Mouse (Mus musculus): ENCODE measurements around the gene Ash1l.

Gene Ash1l

DNA sequence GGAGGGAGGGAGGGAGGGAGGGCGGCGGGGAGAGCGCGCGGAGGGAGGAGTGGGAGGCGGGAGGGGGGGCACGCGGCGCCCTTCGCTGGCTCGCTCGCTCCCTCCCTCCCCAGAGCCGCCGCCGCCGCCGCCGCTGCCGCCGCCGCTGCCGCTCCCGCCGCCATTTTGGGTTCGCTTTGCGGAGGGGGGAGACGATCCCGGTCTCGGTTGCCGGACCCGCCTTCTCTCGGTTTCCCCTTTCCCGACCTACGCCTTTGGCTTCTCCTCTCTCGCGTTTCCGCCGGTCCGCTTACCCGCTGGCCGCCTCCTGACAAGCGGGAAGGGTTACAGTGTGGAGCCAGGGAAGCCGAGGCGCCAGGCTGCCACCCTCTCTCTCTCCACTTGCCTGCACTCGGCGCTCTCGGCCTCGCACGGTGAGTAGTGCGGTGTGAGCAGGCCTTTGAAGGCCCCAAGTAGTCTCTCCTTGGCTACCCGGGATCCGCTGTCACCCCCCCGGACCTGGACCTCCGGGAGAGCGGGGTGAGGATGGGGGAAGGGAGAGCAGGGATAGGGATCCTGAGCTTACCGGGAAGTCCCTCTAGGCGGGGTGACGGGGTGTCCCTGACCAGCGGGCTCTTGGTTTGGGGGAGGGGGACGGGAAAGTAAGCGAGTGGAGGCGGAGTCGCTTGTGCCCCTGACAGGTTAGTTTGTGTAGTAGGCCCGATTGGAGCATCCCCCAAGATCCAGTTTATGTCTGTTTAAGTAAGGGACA, at the start of gene Ash1l, which contains the start of gene Dap3:
Gene Ash1l (plus strand): TSS at position 47 of the 751 bp plus-strand sequence.
Gene Dap3 (minus strand): TSS at position 606 of the 751 bp plus-strand sequence.
- peak; percentile 71 for DNase-seq

DNA sequence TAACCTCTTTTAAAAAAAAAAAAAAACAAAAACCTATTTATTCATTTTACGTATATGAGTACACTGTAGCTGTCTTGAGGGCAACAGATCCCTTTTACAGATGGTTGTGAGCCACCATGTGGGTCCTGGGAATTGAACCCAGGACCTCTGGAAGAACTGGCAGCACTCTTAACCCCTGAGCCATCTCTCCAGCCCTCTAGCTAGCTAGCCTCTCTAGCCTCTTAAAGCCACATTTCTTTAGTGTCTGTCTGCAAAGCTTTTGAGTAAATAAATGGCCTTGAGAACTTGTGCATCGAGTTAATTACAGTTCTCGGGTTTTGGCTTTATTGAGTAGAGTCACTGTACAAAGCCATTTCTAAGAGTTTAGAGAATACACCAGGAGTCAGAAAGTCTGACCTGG, 45.6 kb upstream of the Ash1l start:
- no peak for DNase-seq

- no peak for DNase-seq
These were observed 45.2 kb upstream of the Ash1l start for GRCm38 (mm10) chr3:88905209-88905608.

- no peak for DNase-seq
These were observed 44.7 kb upstream of the Ash1l start for GRCm38 (mm10) chr3:88905741-88906140.

GRCm38 (mm10) chr3:88906393-88907159, 43.8 kb upstream of the Ash1l start:
- no peak for DNase-seq

GRCm38 (mm10) chr3:88912585-88912984, 37.8 kb upstream of the Ash1l start:
- no peak for DNase-seq

DNA sequence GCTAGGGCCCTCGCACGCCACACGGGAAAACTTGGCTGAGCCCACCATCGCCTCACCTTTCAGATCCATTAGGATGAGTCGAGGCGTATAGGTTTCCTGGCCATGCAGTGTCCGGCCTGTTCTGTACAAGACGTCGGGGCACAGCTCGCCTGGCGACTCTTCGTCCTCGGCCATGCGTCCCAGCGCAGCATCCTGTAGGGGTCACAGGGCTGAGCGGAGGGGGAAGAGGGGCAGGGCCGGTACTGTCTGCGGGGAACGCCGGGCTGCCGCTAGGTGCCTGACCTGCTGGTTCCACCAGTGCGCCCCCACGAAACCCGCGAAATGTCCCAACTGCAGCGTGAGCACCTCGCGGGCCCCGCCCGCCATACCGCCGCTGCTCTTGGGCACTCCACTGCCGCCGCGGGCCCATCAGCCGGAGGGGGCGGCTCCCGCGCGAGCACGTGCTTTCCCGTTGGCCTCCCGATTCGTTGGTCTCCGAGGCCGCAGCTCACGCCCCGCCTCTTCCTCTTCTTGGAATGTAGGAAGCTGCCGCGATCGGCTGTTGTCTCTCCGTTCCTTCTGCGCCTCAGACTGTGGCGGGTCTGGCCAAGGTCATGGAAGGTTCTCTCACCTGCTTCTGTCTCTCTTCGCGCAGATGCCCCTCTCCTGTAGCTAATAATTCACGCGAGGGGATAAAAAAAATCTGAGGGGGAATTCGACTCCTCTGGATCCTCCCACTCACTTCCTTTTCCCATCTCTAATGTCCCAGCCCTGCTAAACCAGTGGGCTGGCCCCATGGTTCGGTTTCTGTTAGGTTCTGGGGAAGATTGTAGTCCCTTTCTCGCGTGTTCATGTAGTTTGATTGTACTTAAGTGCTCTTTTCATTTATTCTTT, 36.7 kb upstream of the Ash1l start, which contains the start of gene Msto1:
Gene Msto1 (minus strand): TSS at position 489 of the 873 bp plus-strand sequence.
- peak; percentile 94 for DNase-seq

- DNase-seq, result no peak
These were observed 36.0 kb upstream of the Ash1l start for GRCm38 (mm10) chr3:88914384-88914810.

GRCm38 (mm10) chr3:88918981-88919380, 31.4 kb upstream of the Ash1l start:
- no peak for DNase-seq

GRCm38 (mm10) chr3:88921411-88921810, 29.0 kb upstream of the Ash1l start:
- no peak for DNase-seq

- DNase-seq, result no peak
These were observed 26.3 kb upstream of the Ash1l start for GRCm38 (mm10) chr3:88923989-88924591.

- DNase-seq, result no peak
These were observed 24.8 kb upstream of the Ash1l start for GRCm38 (mm10) chr3:88925651-88926050.

DNA sequence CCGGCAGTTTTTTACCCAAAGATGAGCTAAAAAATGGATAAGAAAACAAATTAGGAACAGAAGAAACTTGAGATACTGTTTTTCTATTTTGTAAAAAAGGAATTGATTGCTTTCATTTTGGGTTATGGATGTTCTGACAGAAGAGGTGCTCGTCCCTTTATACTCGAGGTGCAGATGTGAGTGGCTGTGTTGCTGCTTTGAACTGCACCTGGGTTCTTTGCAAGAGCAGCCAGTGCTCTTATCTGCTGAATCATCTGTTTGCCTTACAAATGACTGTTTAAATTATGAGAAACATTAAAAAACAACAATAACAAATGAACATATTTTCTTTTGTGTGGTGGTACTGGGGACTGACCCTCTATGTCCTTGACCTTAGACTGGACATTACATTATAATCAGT, 20.9 kb upstream of the Ash1l start:
- DNase-seq, result no peak

DNA sequence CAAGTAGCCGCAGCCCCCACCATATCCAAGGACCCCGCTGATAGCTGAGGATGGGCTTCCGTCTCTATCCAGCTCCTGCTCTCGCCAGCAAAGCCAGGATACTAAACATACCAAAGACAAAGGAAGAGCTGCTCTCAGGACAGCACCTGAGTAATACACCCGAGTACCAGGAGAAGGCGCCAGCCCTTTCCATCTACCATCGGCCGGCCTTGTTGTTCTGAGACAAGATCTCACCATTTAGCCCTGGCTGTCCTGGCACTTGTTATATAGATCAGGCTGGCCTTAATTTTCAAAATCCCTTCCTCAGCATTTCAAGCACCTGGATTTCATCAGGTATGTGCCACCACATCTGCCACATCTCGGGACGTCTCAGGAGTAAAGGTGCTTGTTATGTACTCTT, 11.4 kb upstream of the Ash1l start:
- no peak for DNase-seq

- no peak for DNase-seq
These were observed 10.7 kb upstream of the Ash1l start for GRCm38 (mm10) chr3:88939749-88940148.

GRCm38 (mm10) chr3:88942316-88942880, 8.0 kb upstream of the Ash1l start:
- no peak for DNase-seq

DNA sequence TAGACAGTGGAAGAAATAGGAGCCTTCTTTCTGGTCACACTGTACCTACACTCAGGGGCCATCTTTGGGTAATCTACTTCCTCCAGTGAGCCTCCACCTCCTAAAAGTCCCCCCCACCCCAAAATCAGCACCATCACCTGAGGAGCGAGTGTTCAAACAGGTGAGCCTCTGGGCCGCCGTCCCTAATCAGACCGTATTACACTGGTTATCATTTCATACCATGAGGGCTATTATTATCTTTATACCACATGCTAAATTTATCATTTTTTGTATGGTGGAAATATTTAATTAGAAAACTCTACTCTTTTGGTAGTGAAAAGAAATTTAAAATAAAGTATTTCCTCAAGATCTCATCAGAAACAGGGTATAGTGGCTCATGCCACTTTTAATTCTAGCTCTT, 6.3 kb upstream of the Ash1l start:
- DNase-seq, result no peak

- DNase-seq, result peak; percentile 87
These were observed 441 bp upstream of the Ash1l start for GRCm38 (mm10) chr3:88949786-88950575.

- no peak for DNase-seq
These were observed 942 bp downstream of the Ash1l start for GRCm38 (mm10) chr3:88951327-88951800.

- DNase-seq, result no peak
These were observed 2.8 kb downstream of the Ash1l start for GRCm38 (mm10) chr3:88953246-88953645.

DNA sequence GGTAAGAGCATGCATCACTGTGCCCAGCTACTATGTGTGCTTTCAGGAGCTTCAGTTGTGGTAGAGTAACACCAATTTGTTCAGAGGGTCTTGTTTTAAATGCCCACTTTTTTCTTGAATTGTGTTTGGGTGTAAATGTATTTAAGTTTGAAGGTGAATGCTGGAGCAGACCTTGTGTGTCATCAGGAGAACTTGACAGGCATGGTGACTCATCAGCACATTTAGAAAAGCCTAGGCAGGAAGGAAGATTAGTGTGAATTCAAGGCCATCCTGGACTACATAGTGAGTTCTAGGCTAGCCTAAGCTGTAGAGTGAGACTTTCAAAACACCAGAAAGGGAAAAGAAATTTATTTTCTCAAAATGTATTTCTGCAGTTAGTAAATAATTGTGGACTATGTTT, 3.3 kb downstream of the Ash1l start:
- no peak for DNase-seq
